Mouse (Mus musculus) CD4-positive, CD25-positive, alpha-beta regulatory T cell (primary cell): Measurements from ENCODE around the gene Nectin2. TPM values are rescaled to one million over a fixed set of nuclear protein-coding genes. Genes with fewer than 3 reads are reported as not detected.

Experiments used
- polyA plus RNA-seq: library from polyadenylated mRNA; unstranded; fragments of 100-300 nt; shearing (Covaris generic); gene quantifications from one replicate; pipeline ENCODE4 v1.2.1, GENCODE M21; 2017

Nectin2 gene
- 1.2 TPM for polyA plus RNA-seq

DNA sequence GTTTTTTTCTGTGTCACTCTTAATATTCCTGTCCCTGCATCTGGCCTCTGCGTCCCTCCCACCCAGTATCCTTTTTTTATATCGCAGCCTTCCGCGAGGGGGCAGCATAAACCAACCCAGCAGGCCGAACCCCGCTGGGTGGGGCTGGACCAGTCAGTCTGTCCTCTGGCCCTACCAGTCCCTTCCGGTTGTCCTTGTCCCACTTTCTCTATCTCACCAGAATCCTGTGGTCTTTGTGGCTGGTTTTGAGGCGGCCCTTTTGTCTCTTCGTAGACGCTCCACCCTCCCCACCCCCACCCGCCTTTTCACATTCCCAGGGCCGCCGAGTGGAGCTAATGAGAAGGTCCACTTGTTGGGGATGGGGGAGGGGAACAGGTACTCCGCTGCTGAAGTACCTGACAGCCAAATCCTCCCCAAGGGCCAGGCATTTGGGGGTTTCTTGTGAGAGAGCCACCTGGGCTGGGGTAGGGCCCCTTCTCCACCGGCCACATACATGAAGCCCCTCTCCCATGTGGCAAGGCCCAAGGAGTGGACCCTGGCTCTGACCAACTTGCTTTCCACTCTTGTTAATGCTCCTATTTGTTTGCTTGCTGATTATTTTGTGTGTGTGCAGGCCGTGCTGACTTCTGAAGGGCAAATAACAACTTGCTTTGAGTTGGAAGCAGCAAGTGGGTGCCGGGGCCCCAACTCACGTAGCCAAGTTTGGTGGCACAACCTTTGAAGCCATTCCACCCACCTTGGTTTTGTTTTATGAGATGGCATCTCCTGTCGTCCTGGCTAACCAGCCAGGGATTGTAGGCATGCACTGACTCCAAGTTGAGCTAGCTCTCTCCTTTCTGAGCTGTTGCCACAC lies at the start of gene Nectin2:
TSS of gene Nectin2 (minus strand) at position 267 of the 853 bp plus-strand sequence.

GRCm38 (mm10) chr7:19796697-19797588 lies 46.7 kb upstream of the Nectin2 start, which contains the start of gene Cblc:
TSS of gene Cblc (minus strand) at chr7:19796809.

GRCm38 (mm10) chr7:19770984-19771391 lies 20.7 kb upstream of the Nectin2 start, which contains the start of gene Bcam:
TSS of gene Bcam (minus strand) at chr7:19771016.

DNA sequence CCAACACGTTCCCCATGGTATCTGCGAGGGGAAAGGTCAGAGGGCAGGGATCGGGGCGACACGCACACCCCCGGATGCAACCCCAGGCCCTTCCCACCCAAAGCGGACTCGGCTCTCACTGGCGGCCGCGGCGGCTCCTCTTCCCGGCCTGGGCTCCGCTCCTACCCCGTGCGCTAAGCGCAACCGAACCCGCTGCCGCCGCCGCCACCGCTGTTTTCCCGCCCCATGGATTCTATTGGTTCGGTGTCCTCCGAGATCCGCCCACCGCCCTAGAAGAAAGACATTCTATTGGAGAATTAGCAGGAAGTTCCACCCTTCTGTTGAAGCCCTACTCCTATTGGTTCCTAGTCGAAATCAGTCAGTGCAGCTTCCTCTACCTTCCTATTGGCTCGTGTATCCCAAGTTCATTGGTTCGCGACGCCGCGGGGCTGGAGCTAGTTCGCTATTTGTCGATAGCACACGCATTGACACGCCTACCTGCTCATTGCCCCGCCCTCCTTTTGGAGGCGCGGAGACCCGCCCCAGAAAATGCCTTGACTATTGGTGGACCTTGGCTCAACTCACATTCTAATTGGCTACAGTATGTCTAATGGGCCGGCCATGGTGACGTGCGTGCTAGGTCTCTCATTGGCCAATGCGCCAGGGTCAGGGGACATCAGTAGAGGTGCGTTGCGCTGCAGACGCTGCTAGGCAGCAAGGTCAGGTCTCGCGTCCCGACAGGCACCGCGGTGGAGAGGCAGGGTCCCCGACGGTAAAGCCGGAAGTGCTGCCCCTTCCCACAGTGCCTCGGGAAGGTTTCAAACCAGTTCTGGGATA lies 34.8 kb downstream of the Nectin2 start, which contains the start of gene Tomm40:
TSS of gene Tomm40 (minus strand) at position 200 of the 816 bp plus-strand sequence.

DNA sequence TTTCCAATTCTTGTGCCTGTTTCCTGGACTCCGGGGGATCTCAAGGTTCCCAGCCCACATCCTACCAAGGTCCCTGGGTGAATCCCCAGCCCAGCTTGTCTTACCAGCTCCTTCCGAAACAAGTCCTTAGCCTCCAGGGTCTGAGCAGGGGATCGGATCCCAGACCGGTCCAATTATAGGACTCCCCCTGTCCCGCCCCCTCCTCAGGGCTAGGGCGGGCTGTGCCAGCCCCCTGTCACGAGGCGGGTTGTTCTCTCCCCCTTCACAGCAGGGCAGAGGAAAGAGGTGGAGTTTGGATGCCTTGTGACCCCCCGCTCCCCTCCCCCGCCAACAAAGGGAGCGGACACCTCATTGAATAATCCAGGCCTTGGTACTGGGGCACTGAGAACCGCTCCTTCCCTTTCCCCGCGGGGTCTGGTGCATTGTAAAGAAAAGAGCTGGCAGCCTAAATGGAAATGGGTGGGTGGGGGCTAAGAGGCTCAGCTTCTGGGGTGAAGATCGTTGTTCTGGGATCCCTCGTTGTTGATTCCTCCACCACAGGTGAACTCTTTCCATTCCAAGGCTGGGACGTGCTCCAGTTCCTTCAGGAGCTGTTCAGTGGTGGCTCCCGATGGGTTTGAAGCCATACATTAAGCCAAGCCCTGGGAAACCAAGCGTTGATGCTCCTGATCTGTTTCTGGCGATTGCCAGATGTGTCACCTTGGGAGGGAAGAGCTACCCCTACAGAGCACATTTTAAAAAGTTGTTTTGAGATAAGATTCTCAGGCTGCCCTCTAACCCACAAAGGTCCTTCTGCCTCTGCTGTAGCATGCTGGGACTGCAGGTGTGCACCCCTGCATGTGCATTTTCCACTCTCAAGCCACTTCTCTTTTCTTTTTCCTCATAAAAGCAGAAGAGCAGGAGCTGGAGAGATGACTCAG lies 51.1 kb downstream of the Nectin2 start, which contains the start of gene Apoe:
TSS of gene Apoe (minus strand) at position 282 of the 920 bp plus-strand sequence.

GRCm38 (mm10) chr7:19691873-19692865 lies 58.1 kb downstream of the Nectin2 start, which contains the start of gene Apoc1:
TSS of gene Apoc1 (minus strand) at chr7:19692660.

GRCm38 (mm10) chr7:19681202-19681694 lies 69.0 kb downstream of the Nectin2 start, which contains the start of the genes Gm44805 and Apoc4:
TSS of gene Gm44805 (minus strand) at chr7:19681423.
TSS of gene Apoc4 (minus strand) at chr7:19681479.

DNA sequence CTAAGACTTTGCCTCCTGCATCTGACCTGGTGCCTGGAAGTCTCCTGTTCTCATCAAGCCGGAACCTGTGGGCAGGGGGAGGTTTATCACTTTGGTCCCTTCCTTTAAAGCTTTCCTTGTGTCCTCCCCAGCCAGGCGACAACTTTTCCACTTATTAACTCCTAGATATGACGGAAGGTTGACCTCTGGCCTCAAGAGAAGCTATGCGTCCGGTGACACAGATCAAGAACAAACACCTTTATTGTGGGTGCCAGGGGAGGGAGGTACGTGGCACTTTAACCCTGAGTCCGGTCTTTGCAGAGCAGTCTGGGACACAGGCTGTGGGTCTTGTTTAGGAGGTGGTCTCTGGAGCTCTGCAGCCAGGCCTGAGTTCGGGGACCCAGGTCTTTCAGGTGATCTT lies 72.4 kb downstream of the Nectin2 start, which contains the start of gene Apoc2:
TSS of gene Apoc2 (minus strand) at position 70 of the 400 bp plus-strand sequence.

Other genes starting within 250 kb of the Nectin2 start
- gene Bloc1s3, start 242.1 kb downstream of the Nectin2 start, polyA plus RNA-seq: 11.3 TPM
- 123 TPM for gene Trappc6a, start 242.1 kb downstream of the Nectin2 start, polyA plus RNA-seq
- not detected for gene Nkpd1, start 232.6 kb downstream of the Nectin2 start, polyA plus RNA-seq
- gene Ppp1r37, start 187.4 kb downstream of the Nectin2 start, polyA plus RNA-seq: 18.0 TPM
- 1.4 TPM for gene Zfp296, start 173.2 kb downstream of the Nectin2 start, polyA plus RNA-seq
- gene Gemin7, start 172.9 kb downstream of the Nectin2 start, polyA plus RNA-seq: 120 TPM
- 75.0 TPM for gene Clasrp, start 146.0 kb downstream of the Nectin2 start, polyA plus RNA-seq
- 87.1 TPM for gene Relb, start 121.0 kb downstream of the Nectin2 start, polyA plus RNA-seq
- 156 TPM for gene Clptm1, start 85.5 kb downstream of the Nectin2 start, polyA plus RNA-seq
- not detected for gene Apoc2, start 72.5 kb downstream of the Nectin2 start, polyA plus RNA-seq
- not detected for gene Gm44805, start 69.1 kb downstream of the Nectin2 start, polyA plus RNA-seq
- not detected for gene Apoc4, start 69.0 kb downstream of the Nectin2 start, polyA plus RNA-seq
- 0.99 TPM for gene Apoc1, start 57.8 kb downstream of the Nectin2 start, polyA plus RNA-seq
- gene Apoe, start 51.3 kb downstream of the Nectin2 start, polyA plus RNA-seq: 23.1 TPM
- 89.0 TPM for gene Tomm40, start 35.0 kb downstream of the Nectin2 start, polyA plus RNA-seq
- 13.3 TPM for gene Bcam, start 20.5 kb upstream of the Nectin2 start, polyA plus RNA-seq
- 0.17 TPM for gene Cblc, start 46.3 kb upstream of the Nectin2 start, polyA plus RNA-seq
- gene Bcl3, start 72.3 kb upstream of the Nectin2 start, polyA plus RNA-seq: 116 TPM
- gene Gm19345, start 101.5 kb upstream of the Nectin2 start, polyA plus RNA-seq: 0.45 TPM
- gene Ceacam16, start 110.8 kb upstream of the Nectin2 start, polyA plus RNA-seq: 0.37 TPM
- not detected for gene Ceacam19, start 137.5 kb upstream of the Nectin2 start, polyA plus RNA-seq
- gene Pvr, start 170.7 kb upstream of the Nectin2 start, polyA plus RNA-seq: 41.8 TPM
- 35.9 TPM for gene Igsf23, start 200.3 kb upstream of the Nectin2 start, polyA plus RNA-seq
- gene Ceacam20, start 214.9 kb upstream of the Nectin2 start, polyA plus RNA-seq: 0.10 TPM
- gene Nlrp9b, start 241.0 kb upstream of the Nectin2 start, polyA plus RNA-seq: not detected